Mouse (Mus musculus) mesoderm, embryonic 11.5 days (tissue): ENCODE measurements around the gene Tmem189.

Experiments
- DNase-seq: peaks from one replicate; pipeline ENCODE4 v3.0.0-alpha.2; 2012; ENCODE audit warnings: low read depth, low spot score

Gene Tmem189

GRCm38 (mm10) chr2:167593551-167594250, 95.9 kb downstream of the Tmem189 start:
- no peak for DNase-seq
